Comparison of ENCODE assay signal across 8 mouse cellular contexts in the genomic region with DNA sequence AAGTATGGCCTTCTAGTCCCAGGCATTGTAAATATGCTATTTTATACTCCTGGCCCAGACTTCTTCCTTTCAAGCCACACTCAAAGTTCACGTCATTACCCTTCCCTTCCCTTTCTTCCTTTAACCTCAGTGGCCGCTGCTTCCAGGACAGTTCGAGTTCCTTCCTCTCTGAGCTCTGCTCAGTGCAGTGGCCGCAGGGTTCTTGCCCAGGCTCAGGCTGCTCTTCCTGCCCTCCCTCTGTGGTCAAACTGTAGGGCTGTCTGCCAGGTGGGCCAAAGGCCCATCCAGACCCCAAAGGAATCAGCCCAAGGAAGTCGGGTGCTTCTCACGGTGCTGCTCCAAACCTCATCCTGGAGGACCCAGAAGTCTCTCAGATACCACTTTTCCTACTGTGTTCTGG. TPM values are rescaled to one million over a fixed set of nuclear protein-coding genes. Genes with fewer than 3 reads are reported as not detected.
DNase-seq lines count a peak whose midpoint lies in the region; ATAC-seq and TF ChIP-seq lines count a peak whose summit lies in the region.

No protein-coding gene starts in this region.

- H3K27me3 ChIP-seq in cerebellum, adult 2 months (ENCODE audit: control insufficient read depth, insufficient read depth, low read length) = no peaks in the 10 kb centered on the region
- no peaks in the 10 kb centered on the region for H3K27me3 ChIP-seq in forebrain, embryonic 10.5 days (ENCODE audit: poor library complexity, severe bottlenecking)
- peaks cover 7% of the 10 kb centered on the region; the same call in 1 of the 2 replicates for H3K27me3 ChIP-seq in hindbrain, embryonic 13.5 days

- TF ChIP-seq CTCF in cerebellum, adult 2 months (IDR thresholded peaks at IDR 0.05; ENCODE audit: borderline replicate concordance, insufficient read depth, low read depth, low read length) = no peak

- no peak overlapping the region for H3K4me3 ChIP-seq in cerebellum, adult 2 months (replicated peaks; ENCODE audit: insufficient read depth, low read depth, low read length)
- H3K4me3 ChIP-seq in forebrain, embryonic 10.5 days = peak overlapping the region; percentile 41
- H3K4me3 ChIP-seq in hindbrain, embryonic 13.5 days = peak overlapping the region; percentile 20

- H3K9me3 ChIP-seq in forebrain, embryonic 10.5 days = peaks cover 12% of the 10 kb centered on the region
- H3K9me3 ChIP-seq in hindbrain, embryonic 13.5 days = no peaks in the 10 kb centered on the region

- peak overlapping the region; percentile 49 for H3K4me2 ChIP-seq in hindbrain, embryonic 13.5 days

- whole genome bisulfite sequencing in cerebellum, adult 2 months = 34% methylated on average over 6 of the region's 6 CpGs
- 62% methylated on average over 6 of the region's 6 CpGs for WGBS in forebrain, embryonic 10.5 days
- 55% methylated on average over 6 of the region's 6 CpGs for WGBS in hindbrain, embryonic 13.5 days

- H3K27ac ChIP-seq in cerebellum, adult 2 months (ENCODE audit: insufficient read depth, low read length) = no peak overlapping the region
- H3K27ac ChIP-seq in forebrain, embryonic 10.5 days = peak overlapping the region; percentile 87
- peak overlapping the region; percentile 61 for H3K27ac ChIP-seq in hindbrain, embryonic 13.5 days

- H3K9ac ChIP-seq in hindbrain, embryonic 13.5 days = peak overlapping the region; percentile 68

- peak; percentile 40 to 43 for DNase-seq in cerebellum, postnatal 10 days
- DNase-seq in cerebellum, adult 2 months = no peak
- no peak for DNase-seq in forebrain, embryonic 10.5 days (ENCODE audit: extremely low spot score, low spot score)
- no peak for DNase-seq in embryo, embryonic 10 days (ENCODE audit: low spot score)
- DNase-seq in left cerebral cortex, adult 11 months (ENCODE audit: low spot score) = no peak

- ATAC-seq in hindbrain, embryonic 13.5 days (ENCODE audit: low FRiP score) = peak; percentile 14; the same call in 1 of the 2 replicates
- peak; percentile 72 for ATAC-seq in megakaryocyte progenitor cell, adult 5-6 weeks (replicated peaks; ENCODE audit: poor library complexity)
- no peak for ATAC-seq in megakaryocyte-erythroid progenitor cell, adult 5-6 weeks (replicated peaks; ENCODE audit: low FRiP score, low TSS enrichment, poor library complexity, severe bottlenecking)

- no peaks in the 10 kb centered on the region for H3K4me1 ChIP-seq in cerebellum, adult 2 months (ENCODE audit: control insufficient read depth, insufficient read depth, low read length)
- H3K4me1 ChIP-seq in forebrain, embryonic 10.5 days = peaks cover 31% of the 10 kb centered on the region
- peaks cover 26% of the 10 kb centered on the region for H3K4me1 ChIP-seq in hindbrain, embryonic 13.5 days (replicated peaks)

- TF ChIP-seq POLR2A in cerebellum, adult 2 months (IDR thresholded peaks at IDR 0.05; ENCODE audit: borderline replicate concordance, insufficient read depth, low read length) = no peak

- H3K36me3 ChIP-seq in forebrain, embryonic 10.5 days (replicated peaks) = peaks cover 72% of the 10 kb centered on the region
- H3K36me3 ChIP-seq in hindbrain, embryonic 13.5 days = peaks cover 10% of the 10 kb centered on the region; the same call in 1 of the 2 replicates

RNA-seq across cellular contexts. Expression of a gene that starts 9.4 kb away (rescaled TPM):
- polyA plus RNA-seq in cerebellum, adult 2 months (2012; rRNA removed) = 2.9 and 3.5 TPM in 2 replicates
- polyA plus RNA-seq in forebrain, embryonic 10.5 days (2016; fragmentation: Nextera tagmentation; extraction: Ambion mirVana) = 50.4 and 53.9 TPM in 2 replicates
- 14.1 TPM in 2 replicates for polyA plus RNA-seq in hindbrain, embryonic 13.5 days (2015; fragmentation: Nextera tagmentation; extraction: Ambion mirVana)
- 12.5 and 13.0 TPM in 2 replicates for total RNA-seq in megakaryocyte progenitor cell, adult 5-6 weeks (2015)
- 8.0 and 8.2 TPM in 2 replicates for total RNA-seq in megakaryocyte progenitor cell, adult 5-6 weeks (2017)
- 0.31 TPM in 1 of 2 replicates, not detected in the other for total RNA-seq in megakaryocyte-erythroid progenitor cell, adult 5-6 weeks (2014; fragmentation: Nextera tagmentation)
- total RNA-seq in megakaryocyte-erythroid progenitor cell, adult 5-6 weeks (2017) = 0.33 and 0.42 TPM in 2 replicates

Comparison
In these comparisons a context has a peak if more than half of its experiments do, and no peak if none do; other contexts are left out.
1. DNase-seq: peak in cerebellum, postnatal 10 days (2 of 2); none in cerebellum, adult 2 months (0 of 2), forebrain, embryonic 10.5 days (single experiment), embryo, embryonic 10 days (single experiment) and left cerebral cortex, adult 11 months (single experiment).